Mouse (Mus musculus): Measurements from ENCODE around the gene Sprr2a2. TPM values are rescaled to one million over a fixed set of nuclear protein-coding genes. Genes with fewer than 3 reads are reported as not detected.
"Not testable (repeated sequence)": the region's sequence is repeated elsewhere in the genome, so short reads cannot be mapped to it uniquely, and the experiment has no call there.

Sprr2a2 gene
- polyA plus RNA-seq, 1 experiment from 2014 or later: 957 TPM

GRCm38 (mm10) chr3:92227410-92227809 lies 11.7 kb downstream of the Sprr2a2 start:
- not testable (repeated sequence) for H3K4me2 ChIP-seq (replicated peaks; ENCODE audit: low read depth); H3K36me3 ChIP-seq (ENCODE audit: control insufficient read depth, insufficient read depth); H3K27ac ChIP-seq (ENCODE audit: low read depth, low read length); H3K4me3 ChIP-seq (ENCODE audit: low read depth, low read length); H3K9me3 ChIP-seq (ENCODE audit: control insufficient read depth); H3K27me3 ChIP-seq (replicated peaks; ENCODE audit: control insufficient read depth, insufficient read depth, low read length); H3K9ac ChIP-seq (ENCODE audit: low read depth, low read length); H3K4me1 ChIP-seq (replicated peaks; ENCODE audit: control insufficient read depth, insufficient read depth, low read length); ATAC-seq
- 68% methylated on average over 3 of the region's 3 CpGs for WGBS

DNA sequence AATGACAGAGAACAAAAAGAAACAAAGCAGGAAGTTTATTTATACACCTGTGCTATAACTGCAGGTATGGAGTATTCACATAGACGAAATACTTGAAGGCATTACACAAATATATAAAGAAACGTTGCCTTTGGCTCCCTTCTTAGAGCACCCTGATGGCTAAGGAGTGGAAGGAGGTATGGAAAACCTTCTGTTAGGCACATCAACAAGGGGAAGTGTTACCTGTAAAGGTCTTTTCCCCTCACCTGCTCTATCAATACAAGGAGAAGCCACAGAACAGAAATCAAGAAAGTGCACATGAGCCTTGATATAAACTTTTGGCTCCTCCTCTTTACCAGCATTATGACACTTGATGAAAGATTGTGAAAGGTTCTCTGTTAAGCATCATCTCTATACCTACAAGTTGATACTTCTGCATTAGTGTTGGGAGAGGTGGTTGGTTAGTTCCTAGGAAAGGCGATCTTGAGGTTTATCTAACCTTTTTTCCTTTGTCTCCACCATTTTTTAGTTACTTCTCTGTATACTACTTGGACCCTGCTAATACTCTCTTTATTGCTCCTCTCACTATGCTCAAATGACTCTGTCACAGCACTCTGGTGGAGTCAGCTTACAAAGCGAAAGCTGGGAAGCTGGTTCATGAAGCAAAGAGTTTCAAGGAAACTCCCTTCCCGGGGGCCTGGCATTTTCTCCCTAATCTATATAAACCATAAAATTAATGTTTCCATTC lies 20.9 kb downstream of the Sprr2a2 start:
- H3K4me1 ChIP-seq (replicated peaks; ENCODE audit: control insufficient read depth, insufficient read depth, low read length); H3K9ac ChIP-seq (ENCODE audit: low read depth, low read length); H3K4me2 ChIP-seq (replicated peaks; ENCODE audit: low read depth); H3K9me3 ChIP-seq (ENCODE audit: control insufficient read depth); H3K27me3 ChIP-seq (replicated peaks; ENCODE audit: control insufficient read depth, insufficient read depth, low read length); H3K4me3 ChIP-seq (ENCODE audit: low read depth, low read length); H3K36me3 ChIP-seq (ENCODE audit: control insufficient read depth, insufficient read depth); H3K27ac ChIP-seq (ENCODE audit: low read depth, low read length): not testable (repeated sequence)
- no CpG with 5 or more reads among the region's 5 CpGs for WGBS
- peak; percentile 62 for ATAC-seq

- not testable (repeated sequence) for ATAC-seq; H3K9me3 ChIP-seq (ENCODE audit: control insufficient read depth); H3K27me3 ChIP-seq (replicated peaks; ENCODE audit: control insufficient read depth, insufficient read depth, low read length); H3K4me2 ChIP-seq (replicated peaks; ENCODE audit: low read depth); H3K36me3 ChIP-seq (ENCODE audit: control insufficient read depth, insufficient read depth); H3K9ac ChIP-seq (ENCODE audit: low read depth, low read length); H3K27ac ChIP-seq (ENCODE audit: low read depth, low read length); H3K4me1 ChIP-seq (replicated peaks; ENCODE audit: control insufficient read depth, insufficient read depth, low read length); H3K4me3 ChIP-seq (ENCODE audit: low read depth, low read length)
These were observed 23.0 kb downstream of the Sprr2a2 start for GRCm38 (mm10) chr3:92238736-92239135.

DNA sequence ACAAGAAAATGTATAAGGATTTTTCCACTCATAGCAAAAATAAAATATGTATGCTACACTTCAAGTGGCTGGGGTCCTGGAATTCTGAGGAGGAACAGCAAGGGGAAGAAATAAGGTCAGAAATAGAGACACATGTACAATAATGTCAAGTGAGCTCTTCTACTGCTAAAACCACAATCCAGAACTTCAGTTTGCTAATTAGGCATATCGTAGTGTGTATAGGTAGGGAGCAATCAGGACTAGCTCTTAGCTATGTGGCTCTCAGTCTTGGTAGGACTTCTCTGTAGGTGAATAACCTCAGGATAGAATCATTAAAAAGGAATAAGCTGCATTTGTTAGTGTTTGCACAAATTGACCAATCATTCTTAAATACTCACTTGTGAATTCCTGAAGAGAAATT lies 23.5 kb downstream of the Sprr2a2 start:
- not testable (repeated sequence) for H3K9ac ChIP-seq (ENCODE audit: low read depth, low read length); H3K4me2 ChIP-seq (replicated peaks; ENCODE audit: low read depth); H3K36me3 ChIP-seq (ENCODE audit: control insufficient read depth, insufficient read depth); H3K27ac ChIP-seq (ENCODE audit: low read depth, low read length); H3K27me3 ChIP-seq (replicated peaks; ENCODE audit: control insufficient read depth, insufficient read depth, low read length); ATAC-seq; H3K4me1 ChIP-seq (replicated peaks; ENCODE audit: control insufficient read depth, insufficient read depth, low read length); H3K9me3 ChIP-seq (ENCODE audit: control insufficient read depth); H3K4me3 ChIP-seq (ENCODE audit: low read depth, low read length)
- no CpG with 5 or more reads among the region's 1 CpGs for whole genome bisulfite sequencing

DNA sequence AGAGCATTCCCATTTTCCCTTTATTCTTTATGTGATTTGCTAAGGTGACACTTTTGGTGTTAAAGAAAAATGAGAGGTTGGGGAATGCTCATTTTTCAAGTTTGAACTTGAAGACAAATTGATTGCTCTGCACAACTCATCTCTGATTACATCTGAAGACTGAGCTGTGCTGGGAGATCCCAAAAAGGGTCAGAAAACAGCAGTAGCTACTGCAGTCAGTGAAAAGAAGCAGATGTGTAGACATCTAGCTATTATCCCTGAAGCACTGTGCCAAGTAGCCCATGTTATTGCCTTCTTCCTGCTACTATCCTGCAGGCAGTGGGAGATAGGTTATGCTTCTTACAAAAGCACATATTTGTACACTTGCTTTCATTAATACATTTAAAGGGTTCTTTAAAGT lies 29.1 kb downstream of the Sprr2a2 start:
- H3K4me3 ChIP-seq (ENCODE audit: low read depth, low read length); H3K9ac ChIP-seq (ENCODE audit: low read depth, low read length); H3K9me3 ChIP-seq (ENCODE audit: control insufficient read depth); H3K4me1 ChIP-seq (replicated peaks; ENCODE audit: control insufficient read depth, insufficient read depth, low read length); ATAC-seq; H3K27ac ChIP-seq (ENCODE audit: low read depth, low read length); H3K36me3 ChIP-seq (ENCODE audit: control insufficient read depth, insufficient read depth); H3K27me3 ChIP-seq (replicated peaks; ENCODE audit: control insufficient read depth, insufficient read depth, low read length); H3K4me2 ChIP-seq (replicated peaks; ENCODE audit: low read depth): not testable (repeated sequence)

DNA sequence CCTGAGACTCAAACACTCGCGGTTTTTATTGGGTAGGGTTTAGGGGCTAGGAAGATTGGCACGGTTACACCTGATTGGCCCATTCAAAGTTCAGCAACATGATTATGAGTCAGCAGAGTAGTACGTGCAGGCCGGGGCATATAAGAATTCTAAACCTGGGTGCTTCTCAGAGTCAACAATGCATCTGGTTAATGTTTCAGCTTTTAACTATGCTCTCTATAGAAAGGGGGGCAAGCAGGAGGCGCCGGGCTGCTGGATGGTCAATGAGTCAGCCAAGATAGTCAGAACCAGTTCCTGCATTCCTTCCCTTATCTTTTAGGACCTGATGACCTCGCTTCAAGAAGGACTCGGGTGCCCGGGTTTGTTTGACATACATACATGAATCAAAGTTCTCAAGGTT lies 30.5 kb downstream of the Sprr2a2 start:
- no CpG with 5 or more reads among the region's 10 CpGs for WGBS
- H3K27me3 ChIP-seq (replicated peaks; ENCODE audit: control insufficient read depth, insufficient read depth, low read length); H3K27ac ChIP-seq (ENCODE audit: low read depth, low read length); H3K4me3 ChIP-seq (ENCODE audit: low read depth, low read length); H3K9ac ChIP-seq (ENCODE audit: low read depth, low read length); H3K36me3 ChIP-seq (ENCODE audit: control insufficient read depth, insufficient read depth); H3K9me3 ChIP-seq (ENCODE audit: control insufficient read depth); H3K4me2 ChIP-seq (replicated peaks; ENCODE audit: low read depth); H3K4me1 ChIP-seq (replicated peaks; ENCODE audit: control insufficient read depth, insufficient read depth, low read length): not testable (repeated sequence)
- ATAC-seq: peak; percentile 90

DNA sequence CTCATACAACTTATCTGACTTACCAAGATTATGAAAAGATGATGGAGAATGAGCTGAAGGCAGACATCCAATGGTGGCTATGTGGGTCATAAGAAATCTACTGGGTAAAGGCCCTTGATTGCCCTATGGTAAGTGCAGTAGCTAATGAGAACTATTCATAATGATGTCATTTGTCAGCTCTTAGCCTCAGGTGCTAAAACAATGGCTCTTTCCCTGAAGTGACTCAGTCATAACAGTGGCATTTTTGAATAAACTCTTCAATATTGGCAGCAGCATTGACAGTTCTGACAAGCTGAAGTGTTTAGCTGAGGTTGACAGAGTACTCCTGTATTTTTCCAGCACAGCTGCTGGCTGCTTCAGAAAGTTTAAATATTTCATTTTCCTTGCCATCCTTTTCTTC lies 32.8 kb downstream of the Sprr2a2 start:
- not testable (repeated sequence) for H3K4me2 ChIP-seq (replicated peaks; ENCODE audit: low read depth); H3K36me3 ChIP-seq (ENCODE audit: control insufficient read depth, insufficient read depth); H3K9me3 ChIP-seq (ENCODE audit: control insufficient read depth); H3K4me3 ChIP-seq (ENCODE audit: low read depth, low read length); H3K27ac ChIP-seq (ENCODE audit: low read depth, low read length); H3K9ac ChIP-seq (ENCODE audit: low read depth, low read length); H3K27me3 ChIP-seq (replicated peaks; ENCODE audit: control insufficient read depth, insufficient read depth, low read length); H3K4me1 ChIP-seq (replicated peaks; ENCODE audit: control insufficient read depth, insufficient read depth, low read length); ATAC-seq

GRCm38 (mm10) chr3:92250450-92250849 lies 34.7 kb downstream of the Sprr2a2 start:
- not testable (repeated sequence) for H3K27ac ChIP-seq (ENCODE audit: low read depth, low read length); H3K9me3 ChIP-seq (ENCODE audit: control insufficient read depth); H3K4me3 ChIP-seq (ENCODE audit: low read depth, low read length); H3K4me1 ChIP-seq (replicated peaks; ENCODE audit: control insufficient read depth, insufficient read depth, low read length); H3K4me2 ChIP-seq (replicated peaks; ENCODE audit: low read depth); H3K27me3 ChIP-seq (replicated peaks; ENCODE audit: control insufficient read depth, insufficient read depth, low read length); H3K36me3 ChIP-seq (ENCODE audit: control insufficient read depth, insufficient read depth); H3K9ac ChIP-seq (ENCODE audit: low read depth, low read length)
- ATAC-seq: peak; percentile 41
- WGBS: 81% methylated on average over 1 of the region's 2 CpGs

DNA sequence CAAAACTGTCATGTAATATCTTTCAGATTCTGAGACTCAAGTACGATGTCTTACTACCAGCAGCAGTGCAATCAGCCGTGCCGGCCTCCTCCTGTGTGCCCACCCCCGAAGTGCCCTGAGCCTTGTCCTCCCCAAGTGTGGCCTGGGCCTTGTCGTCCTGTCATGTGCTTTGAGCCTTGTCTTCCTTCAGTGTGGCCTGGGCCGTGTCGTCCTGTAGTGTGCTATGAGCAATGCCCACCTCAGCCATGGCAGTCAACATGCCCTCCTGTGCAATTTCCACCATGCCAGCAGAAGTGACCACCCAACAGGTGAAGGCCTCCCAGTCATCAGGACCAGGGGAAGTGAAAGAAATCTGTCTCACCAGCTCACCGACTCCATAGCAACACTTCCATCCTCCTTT lies 38.1 kb downstream of the Sprr2a2 start:
- WGBS: no CpG with 5 or more reads among the region's 8 CpGs
- not testable (repeated sequence) for H3K4me1 ChIP-seq (replicated peaks; ENCODE audit: control insufficient read depth, insufficient read depth, low read length)

GRCm38 (mm10) chr3:92258526-92258925 lies 42.8 kb downstream of the Sprr2a2 start:
- H3K4me3 ChIP-seq (ENCODE audit: low read depth, low read length); ATAC-seq; H3K27ac ChIP-seq (ENCODE audit: low read depth, low read length); H3K9me3 ChIP-seq (ENCODE audit: control insufficient read depth); H3K4me2 ChIP-seq (replicated peaks; ENCODE audit: low read depth); H3K36me3 ChIP-seq (ENCODE audit: control insufficient read depth, insufficient read depth); H3K27me3 ChIP-seq (replicated peaks; ENCODE audit: control insufficient read depth, insufficient read depth, low read length); H3K4me1 ChIP-seq (replicated peaks; ENCODE audit: control insufficient read depth, insufficient read depth, low read length); H3K9ac ChIP-seq (ENCODE audit: low read depth, low read length): not testable (repeated sequence)

More for the DNA sequence above, 38.1 kb downstream of the Sprr2a2 start:
- H3K4me2 ChIP-seq (replicated peaks; ENCODE audit: low read depth); H3K27me3 ChIP-seq (replicated peaks; ENCODE audit: control insufficient read depth, insufficient read depth, low read length); H3K27ac ChIP-seq (ENCODE audit: low read depth, low read length); H3K4me3 ChIP-seq (ENCODE audit: low read depth, low read length); H3K36me3 ChIP-seq (ENCODE audit: control insufficient read depth, insufficient read depth); H3K9ac ChIP-seq (ENCODE audit: low read depth, low read length); H3K9me3 ChIP-seq (ENCODE audit: control insufficient read depth): not testable (repeated sequence)
- ATAC-seq: peak; percentile 28; the same call in 1 of the 2 replicates
